Mouse (Mus musculus) C2C12 (cell line): ENCODE results near the gene Rdh5. TPM values are rescaled to one million over a fixed set of nuclear protein-coding genes. Genes with fewer than 3 reads are reported as not detected.
A peak's percentile ranks its signal among the peaks of the same experiment; 100 is the strongest.

Source experiments
- H3K27me3 ChIP-seq: one replicate; pipeline ENCODE4 v1.6.1; 2011; ENCODE audit not compliant: control insufficient read depth, insufficient read depth, insufficient read length
- H3K36me3 ChIP-seq: one replicate; pipeline ENCODE4 v1.6.1; 2011; ENCODE audit not compliant: control insufficient read depth, insufficient read depth
- H3K4me3 ChIP-seq: one replicate; pipeline ENCODE4 v1.5.1; 2011; ENCODE audit warnings: mild to moderate bottlenecking, control low read depth; ENCODE audit not compliant: poor library complexity, insufficient read depth, severe bottlenecking
- H3K79me2 ChIP-seq: one replicate; pipeline ENCODE4 v1.6.1; 2011; ENCODE audit not compliant: control insufficient read depth, insufficient read depth
- H3K79me3 ChIP-seq: one replicate; pipeline ENCODE4 v1.6.1; 2011; ENCODE audit warnings: low read depth, control low read depth
- H3ac ChIP-seq: one replicate; pipeline ENCODE3; 2011; ENCODE audit warnings: low read depth; ENCODE audit not compliant: control insufficient read depth, insufficient read length
- CEBPB ChIP-seq: IDR thresholded peaks from one replicate; pipeline ENCODE4 v1.6.1; 2011; ENCODE audit warnings: low read depth, mild to moderate bottlenecking, control low read depth, moderate library complexity
- CTCF ChIP-seq: IDR thresholded peaks from one replicate; pipeline ENCODE4 v1.5.1; 2011; ENCODE audit not compliant: control insufficient read depth, insufficient read depth, insufficient read length
- FOSL1 ChIP-seq: IDR thresholded peaks from one replicate; pipeline ENCODE4 v1.8.0; 2011; ENCODE audit warnings: mild to moderate bottlenecking, low read length; ENCODE audit not compliant: poor library complexity, insufficient read depth, severe bottlenecking
- MAX ChIP-seq: IDR thresholded peaks from one replicate; pipeline ENCODE4 v1.6.1; 2011; ENCODE audit warnings: mild to moderate bottlenecking, control low read depth
- MYOD1 ChIP-seq: IDR thresholded peaks from one replicate; pipeline ENCODE4 v1.6.1; 2011; ENCODE audit warnings: low read depth; ENCODE audit not compliant: control insufficient read depth, insufficient read length
- MYOG ChIP-seq: IDR thresholded peaks from one replicate; pipeline ENCODE4 v1.6.1; 2011; ENCODE audit not compliant: control insufficient read depth, insufficient read length; ENCODE audit errors: extremely low read depth
- USF1 ChIP-seq: IDR thresholded peaks from one replicate; pipeline ENCODE4 v1.6.1; 2011; ENCODE audit warnings: low read depth, mild to moderate bottlenecking, control low read depth, moderate library complexity
- polyA plus RNA-seq: library from polyadenylated mRNA; unstranded; fragments of >200 nt; fragmentation: generic; extraction: Trizol; gene quantifications from one replicate; pipeline ENCODE4 v1.2.1, GENCODE M21; 2012; ENCODE audit warnings: missing spikeins

Gene Rdh5
- polyA plus RNA-seq, 1 experiment, result 12.6 TPM

- Histone ChIP-seq H3K79me3 (peaks cover 60% of the 10 kb centered on the region), H3K27me3 (no peaks in the 10 kb centered on the region), H3K4me3 (no peak overlapping the region), H3ac (no peak overlapping the region), H3K79me2 (peaks cover 80% of the 10 kb centered on the region), H3K36me3 (peaks cover 70% of the 10 kb centered on the region)
- TF ChIP-seq MAX (peak; percentile 34), CTCF (peak; percentile 73), CEBPB (no peak)
These were observed 9.5 kb downstream of the Rdh5 start for GRCm38 (mm10) chr10:128913219-128913618.

GRCm38 (mm10) chr10:128912791-128913190 lies 9.9 kb downstream of the Rdh5 start:
- H3ac ChIP-seq, result peak overlapping the region; percentile 49
- peaks cover 80% of the 10 kb centered on the region for H3K79me2 ChIP-seq
- no peaks in the 10 kb centered on the region for H3K27me3 ChIP-seq
- TF ChIP-seq MYOD1 (no peak), MAX (no peak), FOSL1 (no peak), CEBPB (no peak), CTCF (no peak), MYOG (no peak), USF1 (no peak)
- no peak overlapping the region for H3K4me3 ChIP-seq
- peaks cover 60% of the 10 kb centered on the region for H3K79me3 ChIP-seq
- peaks cover 65% of the 10 kb centered on the region for H3K36me3 ChIP-seq

GRCm38 (mm10) chr10:128912268-128912667 lies 10.4 kb downstream of the Rdh5 start:
- Histone ChIP-seq H3K27me3 (no peaks in the 10 kb centered on the region), H3ac (peak overlapping the region; percentile 63), H3K79me3 (peaks cover 60% of the 10 kb centered on the region), H3K36me3 (peaks cover 60% of the 10 kb centered on the region), H3K4me3 (peak overlapping the region; percentile 96), H3K79me2 (peaks cover 80% of the 10 kb centered on the region)
- TF ChIP-seq CEBPB (no peak), FOSL1 (no peak), MYOG (no peak), MYOD1 (no peak), MAX (no peak), CTCF (no peak), USF1 (no peak)

DNA sequence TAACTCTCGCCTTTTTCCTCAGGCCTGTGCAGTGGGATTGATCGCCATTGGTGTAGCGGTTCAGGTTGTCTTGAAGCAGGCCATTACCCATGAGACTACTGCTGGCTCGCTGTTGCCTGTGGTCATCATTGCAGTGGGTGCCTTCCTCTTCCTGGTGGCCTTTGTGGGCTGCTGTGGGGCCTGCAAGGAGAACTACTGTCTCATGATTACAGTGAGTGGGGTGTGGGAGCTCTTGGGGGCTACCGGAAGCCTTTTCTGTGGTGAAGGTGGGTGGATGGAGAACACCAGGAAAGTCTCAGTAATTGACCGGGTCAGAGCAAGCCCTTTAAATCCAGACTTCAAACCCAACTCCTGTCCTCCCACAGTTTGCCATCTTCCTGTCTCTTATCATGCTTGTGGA lies 11.3 kb downstream of the Rdh5 start:
- Histone ChIP-seq H3K4me3 (peak overlapping the region; percentile 96), H3ac (peak overlapping the region; percentile 61), H3K79me3 (peaks cover 60% of the 10 kb centered on the region), H3K79me2 (peaks cover 76% of the 10 kb centered on the region), H3K27me3 (no peaks in the 10 kb centered on the region), H3K36me3 (peaks cover 52% of the 10 kb centered on the region)
- TF ChIP-seq FOSL1, result no peak
- TF ChIP-seq MYOG, result no peak
- TF ChIP-seq USF1, result no peak
- TF ChIP-seq CEBPB, result no peak

GRCm38 (mm10) chr10:128910066-128910841 lies 12.4 kb downstream of the Rdh5 start:
- H3K4me3 ChIP-seq, result peak overlapping the region; percentile 96
- peak overlapping the region; percentile 99 for H3ac ChIP-seq
- peaks cover 53% of the 10 kb centered on the region for H3K79me3 ChIP-seq
- H3K36me3 ChIP-seq, result peaks cover 40% of the 10 kb centered on the region
- TF ChIP-seq MAX, result peak; percentile 18
- no peak for TF ChIP-seq FOSL1
- no peaks in the 10 kb centered on the region for H3K27me3 ChIP-seq
- peaks cover 64% of the 10 kb centered on the region for H3K79me2 ChIP-seq

DNA sequence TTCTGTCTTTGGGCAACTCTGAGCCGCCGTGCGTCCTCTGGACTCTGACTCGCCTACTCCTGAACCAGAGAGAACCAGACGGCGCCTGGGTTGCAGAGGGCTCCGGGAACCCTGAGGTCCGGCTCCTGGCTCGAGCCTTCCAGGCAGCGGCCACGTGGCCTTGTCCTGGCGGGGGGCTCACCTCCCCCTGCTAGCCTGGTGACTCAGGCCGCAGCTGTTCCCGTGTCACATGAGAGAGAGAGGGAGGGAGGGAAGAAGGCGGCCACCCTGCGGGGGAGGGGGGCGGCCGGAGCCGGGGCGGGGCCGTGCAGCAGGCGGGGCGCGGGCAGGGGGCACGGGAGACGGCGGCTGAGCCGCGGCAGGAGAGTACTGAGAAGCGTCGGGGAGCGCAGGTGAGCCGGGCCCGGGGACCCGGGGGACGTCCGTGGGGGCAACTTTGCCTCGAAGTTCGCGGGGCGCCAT lies 13.1 kb downstream of the Rdh5 start:
- TF ChIP-seq CEBPB (no peak), MYOD1 (peak; percentile 96), MYOG (no peak), FOSL1 (peak; percentile 52), USF1 (peak; percentile 91), MAX (peak; percentile 99), CTCF (no peak)
- H3K79me3 ChIP-seq, result peaks cover 47% of the 10 kb centered on the region
- H3K36me3 ChIP-seq, result peaks cover 34% of the 10 kb centered on the region
- H3ac ChIP-seq, result peak overlapping the region; percentile 99
- no peaks in the 10 kb centered on the region for H3K27me3 ChIP-seq
- peak overlapping the region; percentile 96 for H3K4me3 ChIP-seq
- peaks cover 57% of the 10 kb centered on the region for H3K79me2 ChIP-seq
